Mouse (Mus musculus) layer of hippocampus, adult 6 months (tissue): ENCODE data around the gene Btbd35f29. TPM values are rescaled to one million over a fixed set of nuclear protein-coding genes. Genes with fewer than 3 reads are reported as not detected.

Source experiments
- long read RNA-seq, 2 experiments: library from polyadenylated mRNA; unstranded; transcript quantifications; one replicate each; pipeline ENCODE4 v2.0.0; 2019 to 2020
- polyA plus RNA-seq: library from polyadenylated mRNA; unstranded; fragments of <200 nt; fragmentation: Nextera tagmentation; gene quantifications from 2 replicates; pipeline ENCODE4 v1.2.3, GENCODE M21; 2021

Btbd35f29 gene
- polyA plus RNA-seq: not detected in 2 replicates
- long read RNA-seq, experiment 1: 0 reads
- long read RNA-seq, experiment 2: 0 reads

GRCm38 (mm10) chrX:31117374-31117773 is at the start of gene Btbd35f29:
Gene Btbd35f29, plus strand, starts transcription at chrX:31117674.

Other genes with a start within 250 kb of the Btbd35f29 start
- gene Spin2f, start 136.2 kb downstream of the Btbd35f29 start, polyA plus RNA-seq: not detected in 2 replicates
- not detected in 2 replicates for gene Btbd35f26, start 218.8 kb downstream of the Btbd35f29 start, polyA plus RNA-seq